11 mouse cellular contexts compared by ENCODE assay signal in genomic region chr9:37433823-37434560, GRCm38 (mm10). TPM values are rescaled to one million over a fixed set of nuclear protein-coding genes. Genes with fewer than 3 reads are reported as not detected.
DNase-seq lines count a peak whose midpoint lies in the region; ATAC-seq lines count a peak whose summit lies in the region.
"Had no signal": no experiment of that assay in that cellular context is flagged by ENCODE, and none has a peak within 500 bp of the region (broad histone marks: within the 10 kb centered on the region; RNA-seq: fewer than 3 reads in every experiment).

No protein-coding gene starts in this region.

- peaks cover 25% of the 10 kb centered on the region for H3K4me1 ChIP-seq in heart, embryonic 15.5 days (replicated peaks)
- H3K4me1 ChIP-seq in embryonic facial prominence, embryonic 12.5 days, result peaks cover 12% of the 10 kb centered on the region; the same call in 1 of the 2 replicates
- H3K4me1 ChIP-seq in hindbrain, embryonic 15.5 days (replicated peaks), result peaks cover 35% of the 10 kb centered on the region
- peaks cover 8% of the 10 kb centered on the region; the same call in 1 of the 2 replicates for H3K4me1 ChIP-seq in midbrain, embryonic 11.5 days (ENCODE audit: control insufficient read depth, insufficient read depth, low read length)

- WGBS in heart, embryonic 15.5 days, result 2% methylated on average over 18 of the region's 18 CpGs
- under 1% methylated on average over 18 of the region's 18 CpGs for WGBS in embryonic facial prominence, embryonic 12.5 days
- 4% methylated on average over 18 of the region's 18 CpGs for WGBS in hindbrain, embryonic 15.5 days
- WGBS in midbrain, embryonic 11.5 days, result 3% methylated on average over 18 of the region's 18 CpGs

- H3K4me2 ChIP-seq in heart, embryonic 15.5 days, result peak overlapping the region; percentile 65
- 0 out of 2 replicates have a peak overlapping the region, but pooled peaks have one; percentile 55 for H3K4me2 ChIP-seq in embryonic facial prominence, embryonic 12.5 days (replicated peaks)
- peak overlapping the region; percentile 91 for H3K4me2 ChIP-seq in hindbrain, embryonic 15.5 days
- no peak overlapping the region for H3K4me2 ChIP-seq in midbrain, embryonic 11.5 days

- H3K4me3 ChIP-seq in heart, embryonic 15.5 days, result peak overlapping the region; percentile 13; the same call in 1 of the 2 replicates
- no peak overlapping the region for H3K4me3 ChIP-seq in embryonic facial prominence, embryonic 12.5 days
- peak overlapping the region; percentile 43; the same call in 1 of the 2 replicates for H3K4me3 ChIP-seq in hindbrain, embryonic 15.5 days
- H3K4me3 ChIP-seq in midbrain, embryonic 11.5 days (ENCODE audit: low read depth, low read length), result no peak overlapping the region
- H3K4me3 ChIP-seq: myocyte had no signal

- no peak for DNase-seq in heart, postnatal 25 days (ENCODE audit: low spot score)
- peak; percentile 92 for DNase-seq in midbrain, embryonic 11.5 days (ENCODE audit: low spot score, missing footprints)
- no peak for DNase-seq in cerebellum, postnatal 10 days
- no peak for DNase-seq in natural killer cell, adult 2 months (ENCODE audit: low spot score in 2 of 2)
- DNase-seq: gastrocnemius, postnatal 36 days had no signal

- peaks cover 70% of the 10 kb centered on the region for H3K27me3 ChIP-seq in heart, embryonic 15.5 days
- H3K27me3 ChIP-seq in embryonic facial prominence, embryonic 12.5 days, result peaks cover 79% of the 10 kb centered on the region
- H3K27me3 ChIP-seq in hindbrain, embryonic 15.5 days, result peaks cover 62% of the 10 kb centered on the region
- H3K27me3 ChIP-seq in midbrain, embryonic 11.5 days (ENCODE audit: control insufficient read depth, insufficient read depth, low read length), result peaks cover 76% of the 10 kb centered on the region

- ATAC-seq in heart, embryonic 15.5 days (replicated peaks; ENCODE audit: insufficient number of reproducible peaks, insufficient read depth, low FRiP score, low read depth), result no peak
- ATAC-seq in embryonic facial prominence, embryonic 12.5 days (ENCODE audit: insufficient number of reproducible peaks, insufficient read depth, low FRiP score, low TSS enrichment), result no peak
- ATAC-seq in hindbrain, embryonic 15.5 days (ENCODE audit: low FRiP score, low read depth), result no peak
- no peak for ATAC-seq in midbrain, embryonic 11.5 days (ENCODE audit: low FRiP score)
- no peak for ATAC-seq in inflammation-experienced regulatory T-cells, adult 6 months

- H3K36me3 ChIP-seq in heart, embryonic 15.5 days, result no peaks in the 10 kb centered on the region
- H3K36me3 ChIP-seq in embryonic facial prominence, embryonic 12.5 days, result no peaks in the 10 kb centered on the region
- no peaks in the 10 kb centered on the region for H3K36me3 ChIP-seq in hindbrain, embryonic 15.5 days
- no peaks in the 10 kb centered on the region for H3K36me3 ChIP-seq in midbrain, embryonic 11.5 days (ENCODE audit: control insufficient read depth, insufficient read depth, low read length)

- H3K27ac ChIP-seq in heart, embryonic 15.5 days, result no peak overlapping the region
- H3K27ac ChIP-seq in embryonic facial prominence, embryonic 12.5 days, result no peak overlapping the region
- H3K27ac ChIP-seq in hindbrain, embryonic 15.5 days (replicated peaks), result no peak overlapping the region
- H3K27ac ChIP-seq in midbrain, embryonic 11.5 days (ENCODE audit: low read depth, low read length), result no peak overlapping the region

- no peak overlapping the region for H3K9ac ChIP-seq in heart, embryonic 15.5 days
- no peak overlapping the region for H3K9ac ChIP-seq in embryonic facial prominence, embryonic 12.5 days
- no peak overlapping the region for H3K9ac ChIP-seq in hindbrain, embryonic 15.5 days
- no peak overlapping the region for H3K9ac ChIP-seq in midbrain, embryonic 11.5 days (ENCODE audit: low read length)

- intact Hi-C loops in heart, postnatal 25 days (cut with DNase I), result loop anchor here (2.0 to 5.0 kb wide), 2 partner anchors 27 to 498 kb away; no protein-coding TSS in a partner anchor

- no peaks in the 10 kb centered on the region for H3K9me3 ChIP-seq in heart, embryonic 15.5 days (replicated peaks)
- H3K9me3 ChIP-seq in embryonic facial prominence, embryonic 12.5 days, result no peaks in the 10 kb centered on the region
- H3K9me3 ChIP-seq in hindbrain, embryonic 15.5 days, result no peaks in the 10 kb centered on the region
- H3K9me3 ChIP-seq in midbrain, embryonic 11.5 days (ENCODE audit: control insufficient read depth, low read length), result no peaks in the 10 kb centered on the region

RNA-seq across cellular contexts. Expression of gene Robo3, which starts 0.9 kb away (rescaled TPM):
- polyA plus RNA-seq in heart, embryonic 15.5 days (2015; fragmentation: Nextera tagmentation; extraction: Ambion mirVana), result 0.11 and 0.13 TPM in 2 replicates
- total RNA-seq in heart, postnatal 25 days (2021), result not detected
- 2.7 TPM in 2 replicates for polyA plus RNA-seq in embryonic facial prominence, embryonic 12.5 days (2016; fragmentation: Nextera tagmentation; extraction: Ambion mirVana)
- 13.0 and 14.1 TPM in 2 replicates for polyA plus RNA-seq in hindbrain, embryonic 15.5 days (2015; fragmentation: Nextera tagmentation; extraction: Ambion mirVana)
- 40.1 and 43.9 TPM in 2 replicates for polyA plus RNA-seq in midbrain, embryonic 11.5 days (2014; fragmentation: Nextera tagmentation; extraction: Ambion mirVana)
- not detected for polyA plus RNA-seq in inflammation-experienced regulatory T-cells, adult 6 months (2017; shearing (Covaris generic))
- total RNA-seq: gastrocnemius, postnatal 36 days had no signal
- polyA plus RNA-seq: stomach, embryonic 14.5 days had no signal

RNA-seq across cellular contexts. Expression of gene Robo4, which starts 32.3 kb away (rescaled TPM):
- polyA plus RNA-seq in heart, embryonic 15.5 days (2015; fragmentation: Nextera tagmentation; extraction: Ambion mirVana), result 9.2 and 10.8 TPM in 2 replicates
- total RNA-seq in heart, postnatal 25 days (2021), result 10 to 100 TPM; 29.7 to 30.1 TPM
- 7.7 and 8.9 TPM in 2 replicates for polyA plus RNA-seq in embryonic facial prominence, embryonic 12.5 days (2016; fragmentation: Nextera tagmentation; extraction: Ambion mirVana)
- 4.6 and 8.2 TPM in 2 replicates for polyA plus RNA-seq in hindbrain, embryonic 15.5 days (2015; fragmentation: Nextera tagmentation; extraction: Ambion mirVana)
- 5.1 and 5.3 TPM in 2 replicates for polyA plus RNA-seq in midbrain, embryonic 11.5 days (2014; fragmentation: Nextera tagmentation; extraction: Ambion mirVana)
- polyA plus RNA-seq in inflammation-experienced regulatory T-cells, adult 6 months (2017; shearing (Covaris generic)), result not detected
- polyA plus RNA-seq: myocyte had no signal

RNA-seq across cellular contexts. Expression of gene Msantd2, which starts 55.1 kb away (rescaled TPM):
- polyA plus RNA-seq in heart, embryonic 15.5 days (2015; fragmentation: Nextera tagmentation; extraction: Ambion mirVana), result 9.5 and 14.8 TPM in 2 replicates
- total RNA-seq in heart, postnatal 25 days (2021), result 1 to 10 TPM; 7.8 to 8.0 TPM
- 43.1 and 44.7 TPM in 2 replicates for polyA plus RNA-seq in embryonic facial prominence, embryonic 12.5 days (2016; fragmentation: Nextera tagmentation; extraction: Ambion mirVana)
- polyA plus RNA-seq in hindbrain, embryonic 15.5 days (2015; fragmentation: Nextera tagmentation; extraction: Ambion mirVana), result 27.9 and 29.7 TPM in 2 replicates
- polyA plus RNA-seq in midbrain, embryonic 11.5 days (2014; fragmentation: Nextera tagmentation; extraction: Ambion mirVana), result 35.8 and 36.4 TPM in 2 replicates
- 10 to 100 TPM in 2 of 3 experiments, 1 to 10 TPM in 1; 5.3 to 16.0 (median 11.6) TPM for polyA plus RNA-seq in inflammation-experienced regulatory T-cells, adult 6 months (2017; shearing (Covaris generic))

Comparison
In these comparisons a context has a peak if more than half of its experiments do, and no peak if none do; other contexts are left out.
1. H3K4me3 ChIP-seq: peak in heart, embryonic 15.5 days (single experiment) and hindbrain, embryonic 15.5 days (single experiment); none in embryonic facial prominence, embryonic 12.5 days (single experiment) and midbrain, embryonic 11.5 days (single experiment).